Mouse (Mus musculus): ENCODE results near the gene Ccdc84. TPM values are rescaled to one million over a fixed set of nuclear protein-coding genes. Genes with fewer than 3 reads are reported as not detected.

The Ccdc84 gene
- total and polyA plus RNA-seq, 2 experiments from 2014 or later = 24.5 to 25.2 TPM

GRCm38 (mm10) chr9:44406906-44407751 lies 11.2 kb downstream of the Ccdc84 start, which contains the start of the genes Rps25 and Trappc4:
Gene Rps25, plus strand, starts transcription at chr9:44407139.
Gene Trappc4, minus strand, starts transcription at chr9:44407600.
- peaks cover 55% of the 10 kb centered on the region for H3K36me3 ChIP-seq (ENCODE audit: insufficient read depth)

GRCm38 (mm10) chr9:44405011-44405410 lies 13.4 kb downstream of the Ccdc84 start:
- no peak overlapping the region for H3K4me2 ChIP-seq (ENCODE audit: low read depth)

More at GRCm38 (mm10) chr9:44406906-44407751, 11.2 kb downstream of the Ccdc84 start, which contains the start of the genes Rps25 and Trappc4:
- peak within 1 kb of the TSS; percentile 97 for H3K27ac ChIP-seq (ENCODE audit: low read depth, low read length)
- peak within 1 kb of the TSS; percentile 82 for H3K9ac ChIP-seq
- peak within 1 kb of the TSS; percentile 77 for H3K4me3 ChIP-seq (ENCODE audit: low read depth, low read length)
- ATAC-seq = peak; percentile 98
- TF ChIP-seq CTCF (IDR thresholded peaks at IDR 0.05; ENCODE audit: low read depth) = 0 out of 2 replicates have a peak, but pooled peaks have one; percentile 2
- H3K4me1 ChIP-seq (ENCODE audit: insufficient read depth) = peaks cover 7% of the 10 kb centered on the region; the same call in 1 of the 2 replicates
- peak; percentile 98 for DNase-seq
- WGBS = under 1% methylated on average over 51 of the region's 51 CpGs
- H3K9me3 ChIP-seq (ENCODE audit: low read length) = no peaks in the 10 kb centered on the region
- H3K4me2 ChIP-seq (ENCODE audit: low read depth) = peak within 1 kb of the TSS; percentile 76
- no peaks in the 10 kb centered on the region for H3K27me3 ChIP-seq (ENCODE audit: insufficient read depth, low read length)

GRCm38 (mm10) chr9:44401081-44401480 lies 17.3 kb downstream of the Ccdc84 start:
- H3K27ac ChIP-seq (ENCODE audit: low read depth, low read length) = no peak overlapping the region
- H3K27me3 ChIP-seq (ENCODE audit: insufficient read depth, low read length) = no peaks in the 10 kb centered on the region
- H3K4me3 ChIP-seq (ENCODE audit: low read depth, low read length) = no peak overlapping the region
- no peaks in the 10 kb centered on the region for H3K9me3 ChIP-seq (ENCODE audit: low read length)
- no peak for DNase-seq
- H3K9ac ChIP-seq = no peak overlapping the region
- no peak for ATAC-seq
- no peak for TF ChIP-seq CTCF (IDR thresholded peaks at IDR 0.05; ENCODE audit: low read depth)
- 87% methylated on average over 4 of the region's 4 CpGs for WGBS
- no peak overlapping the region for H3K4me2 ChIP-seq (ENCODE audit: low read depth)
- peaks cover 56% of the 10 kb centered on the region for H3K36me3 ChIP-seq (ENCODE audit: insufficient read depth)
- H3K4me1 ChIP-seq (ENCODE audit: insufficient read depth) = peaks cover 18% of the 10 kb centered on the region; the same call in 1 of the 2 replicates

More at GRCm38 (mm10) chr9:44405011-44405410, 13.4 kb downstream of the Ccdc84 start:
- Histone ChIP-seq H3K27me3 (ENCODE audit: insufficient read depth, low read length) (no peaks in the 10 kb centered on the region), H3K27ac (ENCODE audit: low read depth, low read length) (no peak overlapping the region), H3K9me3 (ENCODE audit: low read length) (no peaks in the 10 kb centered on the region), H3K4me1 (ENCODE audit: insufficient read depth) (peaks cover 7% of the 10 kb centered on the region; the same call in 1 of the 2 replicates), H3K9ac (no peak overlapping the region), H3K36me3 (ENCODE audit: insufficient read depth) (peaks cover 63% of the 10 kb centered on the region), H3K4me3 (ENCODE audit: low read depth, low read length) (no peak overlapping the region)
- TF ChIP-seq CTCF (IDR thresholded peaks at IDR 0.05; ENCODE audit: low read depth) = no peak
- DNase-seq (no peak), ATAC-seq (no peak)
- WGBS = 91% methylated on average over 3 of the region's 3 CpGs

- no peak for TF ChIP-seq CTCF (IDR thresholded peaks at IDR 0.05; ENCODE audit: low read depth)
- Histone ChIP-seq H3K27me3 (ENCODE audit: insufficient read depth, low read length) (no peaks in the 10 kb centered on the region), H3K9me3 (ENCODE audit: low read length) (no peaks in the 10 kb centered on the region), H3K27ac (ENCODE audit: low read depth, low read length) (no peak overlapping the region), H3K4me1 (ENCODE audit: insufficient read depth) (0 out of 2 replicates have a peak, but pooled peaks cover 15% of the 10 kb centered on the region), H3K9ac (no peak overlapping the region), H3K4me2 (ENCODE audit: low read depth) (no peak overlapping the region), H3K4me3 (ENCODE audit: low read depth, low read length) (no peak overlapping the region), H3K36me3 (ENCODE audit: insufficient read depth) (peaks cover 51% of the 10 kb centered on the region)
- DNase-seq (no peak), ATAC-seq (no peak)
- 84% methylated on average over 6 of the region's 6 CpGs for WGBS
These were observed 18.6 kb downstream of the Ccdc84 start for GRCm38 (mm10) chr9:44399795-44400114.

- ATAC-seq = no peak
- H3K4me3 ChIP-seq (ENCODE audit: low read depth, low read length) = no peak overlapping the region
- WGBS = 85% methylated on average over 13 of the region's 13 CpGs
These were observed 19.1 kb downstream of the Ccdc84 start for GRCm38 (mm10) chr9:44399114-44399794.

GRCm38 (mm10) chr9:44398551-44398950 lies 19.8 kb downstream of the Ccdc84 start:
- H3K4me3 ChIP-seq (ENCODE audit: low read depth, low read length) = no peak overlapping the region
- peak overlapping the region; percentile 90 for H3K4me2 ChIP-seq (ENCODE audit: low read depth)
- 79% methylated on average over 9 of the region's 9 CpGs for WGBS

More at GRCm38 (mm10) chr9:44399114-44399794, 19.1 kb downstream of the Ccdc84 start:
- Histone ChIP-seq H3K9me3 (ENCODE audit: low read length) (no peaks in the 10 kb centered on the region), H3K4me1 (ENCODE audit: insufficient read depth) (0 out of 2 replicates have a peak, but pooled peaks cover 15% of the 10 kb centered on the region), H3K4me2 (ENCODE audit: low read depth) (no peak overlapping the region), H3K9ac (no peak overlapping the region), H3K27me3 (ENCODE audit: insufficient read depth, low read length) (no peaks in the 10 kb centered on the region), H3K27ac (ENCODE audit: low read depth, low read length) (no peak overlapping the region), H3K36me3 (ENCODE audit: insufficient read depth) (peaks cover 46% of the 10 kb centered on the region)
- no peak for TF ChIP-seq CTCF (IDR thresholded peaks at IDR 0.05; ENCODE audit: low read depth)
- DNase-seq = no peak

More at GRCm38 (mm10) chr9:44398551-44398950, 19.8 kb downstream of the Ccdc84 start:
- Histone ChIP-seq H3K27ac (ENCODE audit: low read depth, low read length) (no peak overlapping the region), H3K4me1 (ENCODE audit: insufficient read depth) (0 out of 2 replicates have a peak, but pooled peaks cover 15% of the 10 kb centered on the region), H3K27me3 (ENCODE audit: insufficient read depth, low read length) (no peaks in the 10 kb centered on the region), H3K36me3 (ENCODE audit: insufficient read depth) (peaks cover 39% of the 10 kb centered on the region), H3K9ac (0 out of 2 replicates have a peak overlapping the region, but pooled peaks have one; percentile 84), H3K9me3 (ENCODE audit: low read length) (no peaks in the 10 kb centered on the region)
- no peak for DNase-seq
- TF ChIP-seq CTCF (IDR thresholded peaks at IDR 0.05; ENCODE audit: low read depth) = no peak
- ATAC-seq = no peak
